Mouse (Mus musculus): ENCODE results near the gene Lamp2. TPM values are rescaled to one million over a fixed set of nuclear protein-coding genes. Genes with fewer than 3 reads are reported as not detected.
"Not testable (repeated sequence)": the region's sequence is repeated elsewhere in the genome, so short reads cannot be mapped to it uniquely, and the experiment has no call there.

Lamp2 gene
- total RNA-seq, 2 experiments from 2014 or later = 47.0 to 73.7 TPM

DNA sequence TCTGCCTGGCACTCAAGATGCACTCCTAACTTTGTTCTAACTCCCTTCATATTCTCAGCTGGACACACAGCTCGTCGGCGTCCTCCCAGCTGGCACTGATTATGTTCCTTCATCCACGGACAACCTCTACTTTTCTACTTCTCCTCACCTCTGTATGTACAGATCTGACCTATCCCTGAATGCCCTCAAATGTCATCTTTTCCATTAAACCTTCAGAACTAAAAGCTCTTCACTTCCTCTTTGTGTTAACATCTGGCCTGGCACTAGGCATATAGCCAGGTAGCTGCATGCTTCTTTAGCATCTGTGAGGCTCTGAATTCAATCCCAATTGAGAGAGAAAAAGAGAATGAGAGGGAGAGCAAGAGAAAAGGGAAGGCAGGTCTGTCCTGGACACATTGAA is 26.8 kb downstream of the Lamp2 start:
- no peak for ATAC-seq (replicated peaks; ENCODE audit: low FRiP score, low TSS enrichment, poor library complexity, severe bottlenecking)

DNA sequence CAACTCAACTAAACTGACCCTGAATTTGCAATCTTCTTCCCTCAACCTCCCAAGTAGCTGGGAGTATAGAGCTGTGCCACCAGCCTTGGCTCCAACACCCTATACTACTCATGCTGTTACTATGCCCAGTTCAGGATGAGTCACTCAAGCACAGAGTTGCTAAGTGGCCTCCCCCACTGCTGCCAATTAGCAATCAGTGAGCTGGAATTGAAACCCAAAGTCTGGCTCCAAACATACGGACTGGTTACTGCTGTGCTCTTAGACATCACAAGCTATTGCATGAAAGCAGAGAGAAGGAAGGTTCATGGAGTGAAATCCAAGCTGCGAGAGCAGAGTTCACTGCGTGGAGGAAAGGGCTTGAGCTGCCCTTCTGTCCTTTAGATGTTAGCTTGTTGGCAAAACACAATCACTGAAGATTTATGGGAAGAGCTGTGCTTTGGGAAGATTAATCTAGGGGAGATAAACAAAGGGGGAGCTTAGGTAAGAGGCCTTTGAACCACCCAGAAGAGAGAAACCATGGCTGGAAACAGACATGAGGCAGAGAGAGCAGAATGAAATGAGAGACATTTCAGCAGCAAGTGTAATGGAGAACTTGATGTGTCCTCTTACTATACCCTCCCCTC is 27.3 kb downstream of the Lamp2 start:
- no peak for ATAC-seq (replicated peaks; ENCODE audit: low FRiP score, low TSS enrichment, poor library complexity, severe bottlenecking)

DNA sequence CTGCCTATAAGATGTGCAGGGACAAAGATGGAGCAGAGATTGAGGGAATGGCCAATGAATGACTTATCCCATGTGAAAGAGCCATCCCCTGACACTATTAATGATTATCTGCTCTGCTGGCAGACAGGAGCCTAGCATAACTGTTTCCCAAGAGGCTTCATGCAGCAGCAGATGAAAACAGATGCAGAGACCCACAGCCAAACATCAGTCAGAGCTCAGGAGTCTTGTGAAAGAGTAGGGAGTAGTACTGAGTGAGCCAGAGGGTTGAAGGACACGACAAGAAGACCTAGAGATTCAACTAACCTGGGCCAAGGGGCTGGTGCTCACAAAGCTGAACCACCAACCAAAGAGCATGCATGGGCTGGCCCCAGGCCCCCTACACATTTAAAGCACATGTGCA is 30.2 kb downstream of the Lamp2 start:
- ATAC-seq (replicated peaks; ENCODE audit: low FRiP score, low TSS enrichment, poor library complexity, severe bottlenecking) = no peak

DNA sequence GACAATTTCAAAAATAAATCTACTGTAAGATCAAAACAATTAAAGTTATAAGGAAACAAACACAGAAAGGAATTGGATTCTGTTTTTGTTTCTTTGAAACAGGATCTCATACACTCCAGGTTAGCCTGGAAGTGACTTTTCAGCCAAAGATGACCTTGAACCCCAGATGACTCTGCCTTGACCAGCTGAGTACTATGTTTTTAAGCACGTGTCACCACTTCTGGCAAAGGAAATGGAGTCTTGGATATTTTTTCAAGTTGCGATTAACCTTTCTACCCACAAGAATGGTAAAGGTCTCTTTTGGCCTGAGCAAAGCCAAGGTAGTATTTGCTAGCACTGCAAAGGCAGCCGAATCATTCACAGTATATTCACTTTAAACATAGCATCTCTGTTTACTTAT is 33.2 kb downstream of the Lamp2 start:
- no peak for ATAC-seq (replicated peaks; ENCODE audit: low FRiP score, low TSS enrichment, poor library complexity, severe bottlenecking)

DNA sequence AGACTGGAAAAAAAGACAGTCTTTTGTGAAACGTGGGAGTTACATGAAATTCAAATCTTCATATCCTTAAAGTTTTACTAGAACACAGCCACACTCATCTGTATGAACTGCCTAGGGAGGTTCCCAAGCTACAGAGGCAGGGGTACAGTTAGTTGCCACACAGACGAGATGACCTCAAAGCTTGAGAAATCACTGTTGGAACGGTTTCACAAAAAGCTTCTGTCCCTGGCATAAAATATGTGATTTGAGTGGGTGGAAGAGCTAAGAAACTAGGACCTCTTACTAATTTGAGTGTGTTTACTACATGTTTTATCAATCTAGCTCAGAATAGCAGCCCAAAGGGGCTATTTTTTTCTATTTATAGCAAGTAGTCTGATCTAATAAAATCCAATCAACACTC is 33.9 kb downstream of the Lamp2 start:
- ATAC-seq (replicated peaks; ENCODE audit: low FRiP score, low TSS enrichment, poor library complexity, severe bottlenecking) = no peak

DNA sequence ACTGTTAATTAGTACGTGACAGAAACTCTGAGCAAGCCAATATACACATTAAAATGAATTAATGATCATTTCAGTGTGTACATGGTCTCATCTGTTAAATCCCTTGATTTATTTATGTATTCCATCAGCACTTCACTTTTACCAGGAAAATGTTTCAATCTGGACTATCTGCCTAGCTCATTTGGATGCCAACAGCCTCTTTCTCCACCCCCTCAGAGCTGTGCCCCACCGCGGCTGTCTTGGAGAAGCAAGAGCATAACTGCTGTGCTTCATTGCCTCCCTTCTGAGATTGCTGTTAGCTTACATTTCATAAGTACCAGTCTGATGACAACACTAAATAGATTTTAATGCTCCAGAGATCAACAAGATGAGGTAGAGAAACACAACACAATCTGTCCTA is 52.4 kb downstream of the Lamp2 start:
- ATAC-seq (replicated peaks; ENCODE audit: low FRiP score, low TSS enrichment, poor library complexity, severe bottlenecking) = no peak

DNA sequence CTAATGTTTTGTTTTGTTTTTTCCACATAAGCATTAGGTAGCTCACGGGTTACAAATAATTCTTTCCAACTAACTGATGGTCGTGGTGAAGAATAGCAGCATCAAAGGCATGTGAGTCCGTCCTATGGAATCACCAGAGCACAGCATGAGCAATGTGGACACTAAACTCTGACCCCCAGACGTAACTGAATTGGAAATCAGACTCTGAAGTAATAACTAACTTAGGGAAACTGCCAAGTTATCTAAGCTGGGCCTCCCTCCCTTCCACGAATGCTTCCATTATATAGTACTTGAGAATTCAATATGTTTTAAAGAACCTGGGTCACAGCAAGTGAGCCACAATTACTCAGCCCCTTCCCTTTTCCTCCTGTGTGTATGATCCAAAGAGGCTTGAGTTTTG is 53.3 kb downstream of the Lamp2 start:
- no peak for ATAC-seq (replicated peaks; ENCODE audit: low FRiP score, low TSS enrichment, poor library complexity, severe bottlenecking)

DNA sequence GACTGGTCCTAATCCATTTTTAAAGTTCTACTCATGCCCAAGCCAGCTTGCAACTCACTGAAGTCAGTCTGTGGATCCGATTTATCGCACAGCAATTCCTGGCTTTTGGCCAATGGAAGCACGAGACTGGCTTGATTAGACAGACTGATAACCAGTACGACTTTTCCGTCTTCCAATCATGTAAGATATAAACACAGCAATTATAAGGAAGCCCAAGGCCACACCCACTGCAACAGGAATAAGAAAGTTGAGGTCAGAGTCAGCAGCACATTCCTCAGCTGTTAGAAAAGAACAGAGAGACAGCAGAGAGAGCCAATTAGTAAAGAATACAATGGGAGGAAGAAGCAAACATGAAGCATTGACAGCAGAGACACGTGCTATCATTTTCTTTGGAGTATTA is 54.2 kb downstream of the Lamp2 start:
- ATAC-seq (replicated peaks; ENCODE audit: low FRiP score, low TSS enrichment, poor library complexity, severe bottlenecking) = no peak

DNA sequence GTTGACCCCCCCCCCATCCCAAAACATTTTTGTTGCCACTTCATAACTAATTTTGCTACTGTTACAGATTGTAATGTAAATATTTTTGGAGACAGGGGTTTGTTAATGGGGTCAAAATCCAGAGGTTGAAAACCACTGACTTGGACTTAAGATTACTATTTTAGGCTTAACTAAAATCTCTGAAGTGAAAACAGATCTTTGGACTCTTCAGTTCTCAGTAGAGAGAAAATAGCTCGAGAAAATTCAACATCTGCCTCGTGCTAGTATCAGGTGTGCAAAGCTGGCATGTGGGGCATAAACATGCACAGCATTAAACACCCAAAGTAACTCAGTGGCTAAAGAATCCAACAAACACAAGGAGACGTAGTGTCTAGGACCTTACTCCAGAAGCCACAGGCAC is 55.6 kb downstream of the Lamp2 start:
- ATAC-seq (replicated peaks; ENCODE audit: low FRiP score, low TSS enrichment, poor library complexity, severe bottlenecking) = no peak

DNA sequence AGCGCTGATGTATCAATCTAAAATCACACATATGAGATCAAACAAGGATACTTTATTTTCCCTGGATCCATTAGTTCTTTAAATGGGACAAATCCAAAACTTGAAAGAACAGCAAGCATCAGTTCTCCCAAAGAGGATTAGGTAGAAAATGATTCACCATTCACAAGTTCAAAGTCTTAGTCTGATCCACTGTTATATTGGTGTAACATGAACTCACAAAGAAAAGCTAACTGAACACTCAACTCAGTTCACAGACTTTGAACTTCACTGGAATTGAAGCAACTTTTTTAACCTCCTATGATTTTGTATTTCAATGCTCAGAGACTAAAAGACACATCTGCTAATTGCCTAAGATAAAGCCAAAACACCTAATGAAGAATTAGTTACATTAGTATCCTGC is 56.6 kb downstream of the Lamp2 start:
- ATAC-seq (replicated peaks; ENCODE audit: low FRiP score, low TSS enrichment, poor library complexity, severe bottlenecking) = no peak

DNA sequence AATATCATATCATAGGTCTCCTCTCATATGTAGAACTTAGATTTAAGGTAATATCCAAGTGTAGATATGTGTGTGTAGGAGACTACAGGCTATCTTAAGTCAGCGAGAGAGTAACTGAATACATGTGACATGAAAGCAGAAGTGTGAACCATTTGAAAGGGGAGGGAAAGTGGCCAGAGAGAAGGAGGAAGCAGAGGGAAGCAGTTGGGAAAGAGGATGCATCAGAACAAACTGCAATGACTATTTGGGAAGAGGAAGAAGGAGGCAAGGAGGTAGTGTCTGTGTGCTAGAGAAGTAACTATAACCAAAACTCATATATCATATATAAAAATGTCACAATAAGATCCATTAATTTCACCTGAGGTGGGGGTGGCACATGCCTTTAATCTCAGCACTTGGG is 83.1 kb downstream of the Lamp2 start:
- ATAC-seq (replicated peaks; ENCODE audit: low FRiP score, low TSS enrichment, poor library complexity, severe bottlenecking) = not testable (repeated sequence)

DNA sequence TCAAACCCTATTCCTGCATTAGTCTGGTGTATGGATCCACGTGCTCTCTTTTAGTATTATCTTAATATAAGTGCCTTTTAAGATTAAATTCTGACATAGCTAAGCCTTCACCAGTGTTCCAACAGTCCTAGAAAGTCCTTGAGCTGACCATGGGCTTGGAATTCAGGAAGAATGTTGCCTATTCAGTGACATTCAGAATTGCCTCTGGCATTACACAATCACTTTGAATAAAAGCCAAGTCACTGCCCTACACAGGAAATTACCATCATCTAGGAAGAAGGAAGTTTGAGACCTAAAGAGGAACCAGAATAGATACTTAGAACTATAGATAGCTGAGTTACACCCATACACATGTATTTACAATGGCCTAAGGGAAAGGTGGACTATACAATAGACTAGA is 91.6 kb downstream of the Lamp2 start:
- ATAC-seq (replicated peaks; ENCODE audit: low FRiP score, low TSS enrichment, poor library complexity, severe bottlenecking) = not testable (repeated sequence)

DNA sequence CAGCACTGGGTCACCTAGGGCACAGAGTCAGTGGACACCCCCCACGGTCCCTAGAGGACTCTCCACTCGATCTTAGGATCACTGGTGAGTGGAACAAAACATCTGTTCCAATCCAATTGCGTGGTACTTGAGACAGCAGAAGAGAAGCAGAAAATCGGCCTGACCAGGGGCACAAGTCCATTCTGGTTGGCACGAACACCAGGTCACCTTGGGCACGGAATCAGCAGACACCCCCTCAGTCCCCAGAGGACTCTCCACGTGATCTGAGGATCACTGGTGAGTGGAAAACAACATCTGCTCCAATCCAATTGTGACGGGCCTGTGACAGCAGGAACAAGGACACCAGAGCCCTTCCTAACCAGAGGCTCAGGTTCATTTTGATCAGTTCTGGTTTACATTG is 94.2 kb downstream of the Lamp2 start:
- ATAC-seq (replicated peaks; ENCODE audit: low FRiP score, low TSS enrichment, poor library complexity, severe bottlenecking) = no peak

Other genes starting within 250 kb of the Lamp2 start
- gene Tmem255a, start 204.0 kb downstream of the Lamp2 start, total RNA-seq (2014; fragmentation: Nextera tagmentation) = 0.39 TPM in 1 of 2 replicates, not detected in the other
- gene Tmem255a, start 204.0 kb downstream of the Lamp2 start, total RNA-seq (2017) = 0.05 and 1.1 TPM in 2 replicates
- gene Atp1b4, start 140.3 kb downstream of the Lamp2 start, total RNA-seq (2014; fragmentation: Nextera tagmentation) = not detected in 2 replicates
- not detected in 2 replicates for gene Atp1b4, start 140.3 kb downstream of the Lamp2 start, total RNA-seq (2017)
- 33.4 and 37.3 TPM in 2 replicates for gene Cul4b, start 119.7 kb upstream of the Lamp2 start, total RNA-seq (2014; fragmentation: Nextera tagmentation)
- 72.7 and 79.1 TPM in 2 replicates for gene Cul4b, start 119.7 kb upstream of the Lamp2 start, total RNA-seq (2017)
- 78.4 and 79.6 TPM in 2 replicates for gene Mcts1, start 144.1 kb upstream of the Lamp2 start, total RNA-seq (2014; fragmentation: Nextera tagmentation)
- 32.9 and 44.9 TPM in 2 replicates for gene Mcts1, start 144.1 kb upstream of the Lamp2 start, total RNA-seq (2017)
- gene C1galt1c1, start 178.6 kb upstream of the Lamp2 start, total RNA-seq (2014; fragmentation: Nextera tagmentation) = 6.7 and 15.0 TPM in 2 replicates
- 26.8 and 32.2 TPM in 2 replicates for gene C1galt1c1, start 178.6 kb upstream of the Lamp2 start, total RNA-seq (2017)